In the genomic region with DNA sequence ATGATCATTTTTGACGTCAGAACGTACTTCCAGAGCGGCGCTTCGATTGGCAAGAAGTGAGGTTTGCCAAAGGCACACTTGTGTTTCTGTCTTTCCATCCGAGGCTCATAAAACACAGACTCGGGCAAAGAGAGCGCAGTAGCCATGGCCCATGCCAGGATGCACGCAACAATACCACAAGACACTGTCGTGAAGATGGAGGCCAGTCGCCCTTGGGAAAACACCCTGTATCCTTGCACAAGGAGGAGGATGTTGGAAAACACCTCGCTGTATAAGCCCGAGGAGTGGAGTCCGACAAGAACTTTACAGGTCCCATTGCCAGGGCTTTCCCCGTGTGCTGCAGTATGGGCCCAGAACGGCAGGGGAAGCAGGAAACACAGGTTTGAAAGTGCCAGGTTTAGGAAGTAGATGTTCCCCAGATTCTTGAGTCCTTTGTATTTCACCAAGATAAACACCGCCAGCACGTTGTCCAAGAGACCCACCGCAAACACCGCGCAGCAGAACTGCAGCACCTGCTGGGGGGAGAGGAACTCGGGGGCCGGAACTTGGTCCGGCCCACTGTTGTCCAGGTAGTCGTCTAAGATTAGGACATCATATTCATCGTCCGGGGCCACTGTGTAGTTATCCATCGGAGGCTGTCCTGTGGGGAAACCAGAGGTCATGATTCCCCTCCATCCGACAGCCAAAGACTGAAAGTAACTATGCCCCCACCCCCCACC, we compare ENCODE assay signal across 8 mouse cellular contexts. TPM values are rescaled to one million over a fixed set of nuclear protein-coding genes. Genes with fewer than 3 reads are reported as not detected.
DNase-seq lines count a peak whose midpoint lies in the region; ATAC-seq lines count a peak whose summit lies in the region.

No protein-coding gene starts in this region.

- H3K4me1 ChIP-seq in lung, embryonic 16.5 days (replicated peaks; ENCODE audit: control insufficient read depth, insufficient read depth, low read length) = peaks cover 10% of the 10 kb centered on the region
- peaks cover 23% of the 10 kb centered on the region; the same call in 1 of the 2 replicates for H3K4me1 ChIP-seq in embryonic facial prominence, embryonic 12.5 days
- peaks cover 12% of the 10 kb centered on the region for H3K4me1 ChIP-seq in intestine, embryonic 14.5 days (replicated peaks; ENCODE audit: control insufficient read depth, insufficient read depth, low read length)
- no peaks in the 10 kb centered on the region for H3K4me1 ChIP-seq in midbrain, embryonic 13.5 days (replicated peaks)

- 39% methylated on average over 29 of the region's 29 CpGs for WGBS in lung, embryonic 16.5 days
- 71% methylated on average over 29 of the region's 29 CpGs for WGBS in embryonic facial prominence, embryonic 12.5 days
- 52% methylated on average over 29 of the region's 29 CpGs for WGBS in intestine, embryonic 14.5 days
- WGBS in midbrain, embryonic 13.5 days = 85% methylated on average over 29 of the region's 29 CpGs

- no peak overlapping the region for H3K27ac ChIP-seq in lung, embryonic 16.5 days (ENCODE audit: low read length)
- H3K27ac ChIP-seq in embryonic facial prominence, embryonic 12.5 days = no peak overlapping the region
- no peak overlapping the region for H3K27ac ChIP-seq in intestine, embryonic 14.5 days (ENCODE audit: low read depth)
- H3K27ac ChIP-seq in midbrain, embryonic 13.5 days = no peak overlapping the region

- peak overlapping the region; percentile 57 for H3K9ac ChIP-seq in lung, embryonic 16.5 days (ENCODE audit: low read length)
- H3K9ac ChIP-seq in embryonic facial prominence, embryonic 12.5 days = no peak overlapping the region
- peak overlapping the region; percentile 34 for H3K9ac ChIP-seq in intestine, embryonic 14.5 days (ENCODE audit: low read length)
- no peak overlapping the region for H3K9ac ChIP-seq in midbrain, embryonic 13.5 days (replicated peaks)

- no peak for DNase-seq in lung, postnatal 25 days (ENCODE audit: low spot score)
- peak; percentile 55 for DNase-seq in intestine, embryonic 14.5 days (ENCODE audit: low spot score)
- DNase-seq in frontal cortex, postnatal 36 days (ENCODE audit: low spot score in 2 of 2) = no peak
- DNase-seq in right cerebral cortex, postnatal 4 days = no peak
- DNase-seq in layer of hippocampus, adult 18-20 months (ENCODE audit: low spot score in 2 of 2) = no peak

- ATAC-seq in lung, embryonic 16.5 days (ENCODE audit: low read depth) = 0 out of 2 replicates have a peak, but pooled peaks have one; percentile 22
- no peak for ATAC-seq in embryonic facial prominence, embryonic 12.5 days (ENCODE audit: insufficient number of reproducible peaks, insufficient read depth, low FRiP score, low TSS enrichment)
- no peak for ATAC-seq in intestine, embryonic 14.5 days (replicated peaks; ENCODE audit: low FRiP score, low TSS enrichment, low read depth)
- no peak for ATAC-seq in midbrain, embryonic 13.5 days

- peak overlapping the region; percentile 66 for H3K4me2 ChIP-seq in lung, embryonic 16.5 days (ENCODE audit: low read depth, low read length)
- H3K4me2 ChIP-seq in embryonic facial prominence, embryonic 12.5 days (replicated peaks) = peak overlapping the region; percentile 62
- H3K4me2 ChIP-seq in intestine, embryonic 14.5 days (ENCODE audit: low read length) = peak overlapping the region; percentile 68
- H3K4me2 ChIP-seq in midbrain, embryonic 13.5 days (replicated peaks) = peak overlapping the region; percentile 22; the same call in 1 of the 2 replicates

- H3K27me3 ChIP-seq in lung, embryonic 16.5 days (ENCODE audit: control insufficient read depth, insufficient read depth, low read depth, low read length) = no peaks in the 10 kb centered on the region
- no peaks in the 10 kb centered on the region for H3K27me3 ChIP-seq in embryonic facial prominence, embryonic 12.5 days
- H3K27me3 ChIP-seq in intestine, embryonic 14.5 days (replicated peaks; ENCODE audit: control insufficient read depth, insufficient read depth, low read length) = no peaks in the 10 kb centered on the region
- H3K27me3 ChIP-seq in midbrain, embryonic 13.5 days = no peaks in the 10 kb centered on the region

- H3K4me3 ChIP-seq in lung, embryonic 16.5 days (ENCODE audit: low read length) = peak overlapping the region; percentile 49
- peak overlapping the region; percentile 36 for H3K4me3 ChIP-seq in embryonic facial prominence, embryonic 12.5 days
- H3K4me3 ChIP-seq in intestine, embryonic 14.5 days (ENCODE audit: low read depth, low read length) = peak overlapping the region; percentile 43
- no peak overlapping the region for H3K4me3 ChIP-seq in midbrain, embryonic 13.5 days (replicated peaks)

- no peaks in the 10 kb centered on the region for H3K36me3 ChIP-seq in lung, embryonic 16.5 days (ENCODE audit: control insufficient read depth, insufficient read depth, low read length)
- no peaks in the 10 kb centered on the region for H3K36me3 ChIP-seq in embryonic facial prominence, embryonic 12.5 days
- H3K36me3 ChIP-seq in intestine, embryonic 14.5 days (ENCODE audit: control insufficient read depth, insufficient read depth, low read length) = no peaks in the 10 kb centered on the region
- H3K36me3 ChIP-seq in midbrain, embryonic 13.5 days = no peaks in the 10 kb centered on the region

- H3K9me3 ChIP-seq in lung, embryonic 16.5 days (ENCODE audit: control insufficient read depth, low read length) = no peaks in the 10 kb centered on the region
- H3K9me3 ChIP-seq in embryonic facial prominence, embryonic 12.5 days = no peaks in the 10 kb centered on the region
- no peaks in the 10 kb centered on the region for H3K9me3 ChIP-seq in intestine, embryonic 14.5 days (ENCODE audit: control insufficient read depth, low read length)
- no peaks in the 10 kb centered on the region for H3K9me3 ChIP-seq in midbrain, embryonic 13.5 days

RNA-seq across cellular contexts. Expression of gene Ccrl2, which starts 1.4 kb away (rescaled TPM):
- polyA plus RNA-seq in lung, embryonic 16.5 days (2015; fragmentation: Nextera tagmentation; extraction: Ambion mirVana) = 6.7 and 8.2 TPM in 2 replicates
- polyA plus RNA-seq in embryonic facial prominence, embryonic 12.5 days (2016; fragmentation: Nextera tagmentation; extraction: Ambion mirVana) = 0.92 and 0.93 TPM in 2 replicates
- polyA plus RNA-seq in intestine, embryonic 14.5 days (2014; fragmentation: Nextera tagmentation; extraction: Ambion mirVana) = 1.3 and 1.7 TPM in 2 replicates
- polyA plus RNA-seq in midbrain, embryonic 13.5 days (2015; fragmentation: Nextera tagmentation; extraction: Ambion mirVana) = 1.8 and 2.1 TPM in 2 replicates
- total RNA-seq in layer of hippocampus, adult 18-20 months (2021) = 1 to 10 TPM in 1 of 2 experiments, under 1 TPM in 1; 0.58 to 1.4 TPM

RNA-seq across cellular contexts. Expression of gene Ltf, which starts 36.9 kb away (rescaled TPM):
- polyA plus RNA-seq in lung, embryonic 16.5 days (2015; fragmentation: Nextera tagmentation; extraction: Ambion mirVana) = 3.2 and 5.4 TPM in 2 replicates
- polyA plus RNA-seq in embryonic facial prominence, embryonic 12.5 days (2016; fragmentation: Nextera tagmentation; extraction: Ambion mirVana) = 1.3 and 4.5 TPM in 2 replicates
- 1.5 and 1.6 TPM in 2 replicates for polyA plus RNA-seq in intestine, embryonic 14.5 days (2014; fragmentation: Nextera tagmentation; extraction: Ambion mirVana)
- 0.54 and 0.61 TPM in 2 replicates for polyA plus RNA-seq in midbrain, embryonic 13.5 days (2015; fragmentation: Nextera tagmentation; extraction: Ambion mirVana)
- not detected for total RNA-seq in layer of hippocampus, adult 18-20 months (2021)

Comparison
In these comparisons a context has a peak if more than half of its experiments do, and no peak if none do; other contexts are left out.
1. H3K9ac ChIP-seq: peak in lung, embryonic 16.5 days (single experiment) and intestine, embryonic 14.5 days (single experiment); none in embryonic facial prominence, embryonic 12.5 days (single experiment) and midbrain, embryonic 13.5 days (single experiment).
2. Peak in every context shown above with its lines, with median percentiles within 50 percentile points of each other: H3K4me2 ChIP-seq.